Mouse (Mus musculus): ENCODE data around the gene Ebf1. TPM values are rescaled to one million over a fixed set of nuclear protein-coding genes. Genes with fewer than 3 reads are reported as not detected.

The Ebf1 gene
- polyA plus RNA-seq, 1 experiment from 2014 or later = 113 TPM

DNA sequence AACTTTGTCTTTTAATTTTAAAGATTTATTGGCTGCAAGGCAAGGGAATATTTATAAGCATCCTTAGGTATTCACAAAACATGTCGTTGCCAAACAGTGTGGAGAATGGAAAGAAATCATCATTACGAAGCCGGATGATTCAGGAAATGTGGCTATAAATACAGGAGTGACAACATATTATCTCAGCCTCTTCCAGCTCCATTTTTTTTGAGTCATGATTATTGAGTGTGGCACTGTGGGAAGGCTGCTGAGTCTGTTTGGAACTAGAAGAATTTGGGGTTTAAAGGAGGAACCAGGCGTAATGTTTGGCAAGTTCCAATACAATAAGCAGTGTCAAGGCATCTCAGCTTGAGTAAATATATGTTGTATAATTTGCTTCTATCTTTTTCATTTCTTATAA lies 326.7 kb downstream of the Ebf1 start:
- Histone ChIP-seq H3K27ac (ENCODE audit: low read depth, low read length) (no peak overlapping the region), H3K36me3 (ENCODE audit: control insufficient read depth, insufficient read depth, low read length) (no peaks in the 10 kb centered on the region), H3K27me3 (ENCODE audit: control insufficient read depth, insufficient read depth, low read length) (no peaks in the 10 kb centered on the region), H3K9me3 (ENCODE audit: control insufficient read depth, low read length) (no peaks in the 10 kb centered on the region), H3K4me1 (ENCODE audit: control insufficient read depth, insufficient read depth, low read length) (no peaks in the 10 kb centered on the region), H3K4me3 (ENCODE audit: low read depth, low read length) (no peak overlapping the region), H3K9ac (ENCODE audit: low read length) (no peak overlapping the region), H3K4me2 (ENCODE audit: low read depth) (no peak overlapping the region)
- DNase-seq (ENCODE audit: low spot score) = no peak
- ATAC-seq (ENCODE audit: insufficient read depth, low FRiP score, low TSS enrichment) = no peak
- 79% methylated on average over 4 of the region's 4 CpGs for WGBS

DNA sequence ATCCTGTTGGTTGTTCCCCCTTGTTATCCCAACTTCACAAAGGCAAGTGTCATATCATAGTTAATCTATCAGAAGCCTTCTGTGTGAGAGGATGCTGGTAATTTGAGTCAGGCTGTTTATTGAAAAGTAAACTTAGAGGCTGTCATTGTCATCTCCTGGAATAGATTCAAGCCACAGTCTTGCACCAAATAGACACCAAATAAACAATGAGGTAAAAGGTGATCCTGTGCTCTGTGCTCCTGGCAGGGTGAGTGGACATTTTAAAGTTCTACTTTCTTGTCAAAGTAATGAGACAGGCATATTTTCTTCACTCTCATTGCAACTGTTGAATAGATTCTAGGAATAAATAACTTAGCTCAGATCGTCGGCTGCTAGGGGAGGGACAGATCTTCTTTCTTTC lies 327.3 kb downstream of the Ebf1 start:
- Histone ChIP-seq H3K4me2 (ENCODE audit: low read depth) (no peak overlapping the region), H3K4me3 (ENCODE audit: low read depth, low read length) (no peak overlapping the region), H3K9me3 (ENCODE audit: control insufficient read depth, low read length) (no peaks in the 10 kb centered on the region), H3K36me3 (ENCODE audit: control insufficient read depth, insufficient read depth, low read length) (no peaks in the 10 kb centered on the region), H3K27ac (ENCODE audit: low read depth, low read length) (no peak overlapping the region), H3K9ac (ENCODE audit: low read length) (no peak overlapping the region), H3K4me1 (ENCODE audit: control insufficient read depth, insufficient read depth, low read length) (no peaks in the 10 kb centered on the region), H3K27me3 (ENCODE audit: control insufficient read depth, insufficient read depth, low read length) (no peaks in the 10 kb centered on the region)
- DNase-seq (ENCODE audit: low spot score) = no peak
- 90% methylated on average over 2 of the region's 2 CpGs for WGBS
- ATAC-seq (ENCODE audit: insufficient read depth, low FRiP score, low TSS enrichment) = no peak

DNA sequence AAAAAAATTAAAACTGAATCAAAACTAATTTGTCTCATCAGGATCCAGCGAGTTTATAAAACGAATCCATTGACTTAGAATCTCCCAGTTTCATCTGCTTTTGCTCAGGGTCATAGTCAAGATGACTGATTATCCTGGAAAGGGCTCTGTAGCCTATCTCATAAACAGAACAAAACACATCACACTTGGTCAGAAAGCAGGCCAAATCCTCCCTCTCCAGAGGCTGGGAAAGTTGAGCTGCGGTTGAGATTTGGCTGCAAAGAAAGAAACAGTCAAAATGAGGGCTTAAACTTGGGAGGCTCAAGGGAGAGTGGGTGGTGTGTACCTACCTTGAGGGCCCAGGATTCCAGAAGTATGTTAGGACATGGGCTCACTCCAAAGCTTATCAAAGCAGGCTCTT lies 329.5 kb downstream of the Ebf1 start:
- Histone ChIP-seq H3K36me3 (ENCODE audit: control insufficient read depth, insufficient read depth, low read length) (no peaks in the 10 kb centered on the region), H3K9ac (ENCODE audit: low read length) (no peak overlapping the region), H3K27ac (ENCODE audit: low read depth, low read length) (no peak overlapping the region), H3K27me3 (ENCODE audit: control insufficient read depth, insufficient read depth, low read length) (no peaks in the 10 kb centered on the region), H3K4me2 (ENCODE audit: low read depth) (no peak overlapping the region), H3K4me1 (ENCODE audit: control insufficient read depth, insufficient read depth, low read length) (no peaks in the 10 kb centered on the region), H3K9me3 (ENCODE audit: control insufficient read depth, low read length) (no peaks in the 10 kb centered on the region), H3K4me3 (ENCODE audit: low read depth, low read length) (no peak overlapping the region)
- DNase-seq (ENCODE audit: low spot score) (no peak), ATAC-seq (ENCODE audit: insufficient read depth, low FRiP score, low TSS enrichment) (no peak)
- WGBS = 93% methylated on average over 3 of the region's 3 CpGs

DNA sequence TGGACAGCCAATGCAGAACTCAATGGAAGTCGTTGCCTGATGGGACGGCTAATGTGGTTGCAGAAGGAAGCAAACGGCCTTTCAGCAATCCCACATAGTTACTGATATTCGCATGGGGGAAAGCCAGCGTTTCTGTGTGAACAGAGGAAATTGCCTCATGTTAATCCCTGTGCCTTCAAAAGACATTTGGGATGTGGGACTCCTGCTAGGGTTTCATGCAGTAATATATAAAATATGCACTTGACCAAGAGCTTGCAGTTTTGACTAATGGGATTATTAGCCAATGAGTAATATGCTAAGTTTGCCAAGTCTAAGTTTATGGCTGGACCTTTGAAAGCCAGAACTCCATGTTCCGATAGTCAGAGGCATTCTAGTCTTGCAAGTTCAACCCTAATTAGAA lies 331.4 kb downstream of the Ebf1 start:
- Histone ChIP-seq H3K27ac (ENCODE audit: low read depth, low read length) (no peak overlapping the region), H3K27me3 (ENCODE audit: control insufficient read depth, insufficient read depth, low read length) (no peaks in the 10 kb centered on the region), H3K9ac (ENCODE audit: low read length) (no peak overlapping the region), H3K4me2 (ENCODE audit: low read depth) (no peak overlapping the region), H3K9me3 (ENCODE audit: control insufficient read depth, low read length) (no peaks in the 10 kb centered on the region), H3K4me1 (ENCODE audit: control insufficient read depth, insufficient read depth, low read length) (no peaks in the 10 kb centered on the region), H3K36me3 (ENCODE audit: control insufficient read depth, insufficient read depth, low read length) (no peaks in the 10 kb centered on the region), H3K4me3 (ENCODE audit: low read depth, low read length) (no peak overlapping the region)
- DNase-seq (ENCODE audit: low spot score) (no peak), ATAC-seq (ENCODE audit: insufficient read depth, low FRiP score, low TSS enrichment) (no peak)
- 90% methylated on average over 6 of the region's 6 CpGs for WGBS

DNA sequence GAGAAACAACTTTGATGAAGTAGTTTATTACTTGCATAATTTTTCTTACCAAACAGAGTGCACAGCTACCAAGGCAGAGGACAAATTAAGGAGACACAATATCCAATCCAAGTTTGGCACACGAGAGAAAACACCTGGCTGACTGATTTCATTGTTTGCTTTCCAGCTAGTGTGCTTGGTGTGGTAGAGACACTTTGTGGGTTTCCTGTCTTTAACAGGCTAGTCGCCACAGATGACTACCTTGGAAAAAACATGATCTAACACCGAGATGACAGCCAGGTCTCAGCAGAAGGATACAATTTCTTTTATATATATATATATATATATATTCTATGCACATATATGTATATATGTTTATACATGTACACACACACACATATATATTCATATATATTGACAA lies 332.0 kb downstream of the Ebf1 start:
- Histone ChIP-seq H3K9me3 (ENCODE audit: control insufficient read depth, low read length) (no peaks in the 10 kb centered on the region), H3K27me3 (ENCODE audit: control insufficient read depth, insufficient read depth, low read length) (no peaks in the 10 kb centered on the region), H3K4me2 (ENCODE audit: low read depth) (no peak overlapping the region), H3K27ac (ENCODE audit: low read depth, low read length) (no peak overlapping the region), H3K36me3 (ENCODE audit: control insufficient read depth, insufficient read depth, low read length) (no peaks in the 10 kb centered on the region), H3K4me1 (ENCODE audit: control insufficient read depth, insufficient read depth, low read length) (no peaks in the 10 kb centered on the region), H3K9ac (ENCODE audit: low read length) (no peak overlapping the region), H3K4me3 (ENCODE audit: low read depth, low read length) (no peak overlapping the region)
- DNase-seq (ENCODE audit: low spot score) (no peak), ATAC-seq (ENCODE audit: insufficient read depth, low FRiP score, low TSS enrichment) (no peak)
- 84% methylated on average over 3 of the region's 3 CpGs for WGBS

DNA sequence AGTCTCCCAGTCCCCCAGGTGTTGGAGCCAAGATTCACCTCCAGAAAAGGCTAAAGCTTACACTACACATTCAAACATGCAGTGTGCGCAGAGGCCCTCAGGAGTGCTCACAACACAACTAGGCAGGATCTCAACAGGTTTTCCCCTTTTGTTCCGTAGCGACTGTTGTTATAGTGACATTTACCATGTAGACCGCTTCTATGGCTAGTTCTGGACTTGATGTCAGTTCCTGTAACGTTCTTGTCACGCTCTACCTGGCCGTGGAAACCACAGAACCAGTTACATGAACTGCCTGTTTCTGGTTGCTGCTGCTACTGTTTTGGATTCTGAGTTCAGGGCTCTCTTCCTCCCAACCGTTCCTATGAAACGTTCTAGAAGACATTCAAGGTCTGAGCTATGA lies 333.2 kb downstream of the Ebf1 start:
- Histone ChIP-seq H3K36me3 (ENCODE audit: control insufficient read depth, insufficient read depth, low read length) (no peaks in the 10 kb centered on the region), H3K4me3 (ENCODE audit: low read depth, low read length) (no peak overlapping the region), H3K27me3 (ENCODE audit: control insufficient read depth, insufficient read depth, low read length) (no peaks in the 10 kb centered on the region), H3K9ac (ENCODE audit: low read length) (no peak overlapping the region), H3K9me3 (ENCODE audit: control insufficient read depth, low read length) (no peaks in the 10 kb centered on the region), H3K4me2 (ENCODE audit: low read depth) (no peak overlapping the region), H3K27ac (ENCODE audit: low read depth, low read length) (no peak overlapping the region), H3K4me1 (ENCODE audit: control insufficient read depth, insufficient read depth, low read length) (no peaks in the 10 kb centered on the region)
- ATAC-seq (ENCODE audit: insufficient read depth, low FRiP score, low TSS enrichment) (no peak), DNase-seq (ENCODE audit: low spot score) (no peak)
- WGBS = 94% methylated on average over 9 of the region's 9 CpGs

DNA sequence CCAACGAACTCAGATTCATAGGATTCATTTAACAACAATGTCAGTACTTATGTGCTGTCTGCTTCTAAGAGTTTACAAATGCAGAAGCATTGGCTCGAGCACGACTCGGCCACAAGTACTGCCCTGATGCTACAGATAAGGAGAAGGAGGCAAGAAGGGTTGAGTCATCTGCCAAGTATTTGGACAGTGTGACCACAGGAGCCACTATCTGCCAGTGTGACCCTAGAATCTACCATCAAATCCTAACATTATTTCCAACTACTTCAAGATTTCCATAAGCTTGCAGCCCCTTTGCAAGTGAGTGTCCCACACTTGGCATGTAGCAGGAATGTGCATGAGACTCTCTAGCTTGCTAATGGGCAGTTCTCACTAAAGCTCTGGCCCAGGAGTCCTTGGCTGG lies 334.4 kb downstream of the Ebf1 start:
- no peak overlapping the region for H3K9ac ChIP-seq (ENCODE audit: low read length)
- no peak overlapping the region for H3K4me2 ChIP-seq (ENCODE audit: low read depth)
- WGBS = 83% methylated on average over 4 of the region's 4 CpGs
- ATAC-seq (ENCODE audit: insufficient read depth, low FRiP score, low TSS enrichment) (no peak), DNase-seq (ENCODE audit: low spot score) (no peak)
- H3K36me3 ChIP-seq (ENCODE audit: control insufficient read depth, insufficient read depth, low read length) = no peaks in the 10 kb centered on the region
- H3K9me3 ChIP-seq (ENCODE audit: control insufficient read depth, low read length) = no peaks in the 10 kb centered on the region
- no peak overlapping the region for H3K27ac ChIP-seq (ENCODE audit: low read depth, low read length)
- H3K4me1 ChIP-seq (ENCODE audit: control insufficient read depth, insufficient read depth, low read length) = no peaks in the 10 kb centered on the region
- H3K27me3 ChIP-seq (ENCODE audit: control insufficient read depth, insufficient read depth, low read length) = no peaks in the 10 kb centered on the region
- no peak overlapping the region for H3K4me3 ChIP-seq (ENCODE audit: low read depth, low read length)

DNA sequence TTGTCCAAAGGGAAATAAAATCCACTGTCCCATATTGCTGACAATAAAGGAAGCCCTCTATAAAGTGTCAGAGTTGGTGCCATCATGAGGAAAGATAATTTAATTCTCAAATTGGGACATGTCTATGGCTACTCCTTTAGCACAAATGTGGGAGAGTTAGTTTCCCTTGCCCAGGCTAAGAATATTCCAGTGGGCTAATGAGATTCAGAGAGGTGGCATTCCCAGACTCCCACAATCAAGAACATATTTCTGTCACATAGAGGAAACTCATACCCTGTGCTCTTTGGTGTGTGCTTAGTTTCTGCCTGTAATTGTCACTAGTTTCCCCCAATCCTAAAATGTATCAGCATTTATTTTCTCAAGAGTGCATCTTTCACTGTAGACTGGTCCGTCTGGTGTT lies 336.2 kb downstream of the Ebf1 start:
- no peaks in the 10 kb centered on the region for H3K9me3 ChIP-seq (ENCODE audit: control insufficient read depth, low read length)
- ATAC-seq (ENCODE audit: insufficient read depth, low FRiP score, low TSS enrichment) = no peak
- no peaks in the 10 kb centered on the region for H3K27me3 ChIP-seq (ENCODE audit: control insufficient read depth, insufficient read depth, low read length)
- H3K4me1 ChIP-seq (ENCODE audit: control insufficient read depth, insufficient read depth, low read length) = no peaks in the 10 kb centered on the region
- no peak overlapping the region for H3K4me3 ChIP-seq (ENCODE audit: low read depth, low read length)
- H3K27ac ChIP-seq (ENCODE audit: low read depth, low read length) = no peak overlapping the region
- H3K36me3 ChIP-seq (ENCODE audit: control insufficient read depth, insufficient read depth, low read length) = no peaks in the 10 kb centered on the region
- DNase-seq (ENCODE audit: low spot score) = no peak
- H3K4me2 ChIP-seq (ENCODE audit: low read depth) = no peak overlapping the region
- H3K9ac ChIP-seq (ENCODE audit: low read length) = no peak overlapping the region
- WGBS = 74% methylated on average over 1 of the region's 1 CpGs

DNA sequence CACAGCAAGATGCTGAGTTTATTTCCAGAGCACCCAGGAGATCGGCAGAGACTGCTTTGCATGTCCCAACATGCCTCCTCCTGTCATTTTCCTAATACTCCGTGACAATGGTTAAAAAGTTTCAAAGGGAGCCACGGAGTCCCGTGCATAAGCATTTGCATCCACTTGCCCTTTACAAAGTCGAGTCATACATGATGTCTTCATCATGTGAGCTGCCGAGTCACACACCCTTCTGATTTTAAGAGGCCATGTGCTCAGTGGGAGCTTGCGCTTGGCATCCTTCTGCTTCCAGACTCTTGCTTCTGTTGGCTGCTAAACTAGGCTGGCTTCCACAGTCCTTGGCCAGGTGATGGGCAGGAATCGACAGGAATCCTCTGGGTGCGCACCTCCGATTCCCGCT lies 336.7 kb downstream of the Ebf1 start:
- Histone ChIP-seq H3K4me1 (ENCODE audit: control insufficient read depth, insufficient read depth, low read length) (no peaks in the 10 kb centered on the region), H3K9me3 (ENCODE audit: control insufficient read depth, low read length) (no peaks in the 10 kb centered on the region), H3K4me3 (ENCODE audit: low read depth, low read length) (no peak overlapping the region), H3K36me3 (ENCODE audit: control insufficient read depth, insufficient read depth, low read length) (no peaks in the 10 kb centered on the region), H3K27ac (ENCODE audit: low read depth, low read length) (no peak overlapping the region), H3K4me2 (ENCODE audit: low read depth) (no peak overlapping the region), H3K27me3 (ENCODE audit: control insufficient read depth, insufficient read depth, low read length) (no peaks in the 10 kb centered on the region), H3K9ac (ENCODE audit: low read length) (no peak overlapping the region)
- ATAC-seq (ENCODE audit: insufficient read depth, low FRiP score, low TSS enrichment) = no peak
- 83% methylated on average over 11 of the region's 11 CpGs for WGBS
- DNase-seq (ENCODE audit: low spot score) = no peak
